Mouse (Mus musculus): Measurements from ENCODE around the gene Gid8.
A peak's percentile ranks its signal among the peaks of the same experiment; 100 is the strongest.

The Gid8 gene

GRCm38 (mm10) chr2:180748904-180749303, 39.0 kb downstream of the Gid8 start:
- DNase-seq (ENCODE audit: low spot score in 2 of 2) = no peak

GRCm38 (mm10) chr2:180754976-180755688, 45.2 kb downstream of the Gid8 start:
- DNase-seq (ENCODE audit: low spot score in 2 of 2) = no peak

GRCm38 (mm10) chr2:180755896-180756295, 46.0 kb downstream of the Gid8 start:
- DNase-seq (ENCODE audit: low spot score in 2 of 2) = peak; percentile 23 to 39

GRCm38 (mm10) chr2:180756786-180757185, 46.9 kb downstream of the Gid8 start:
- DNase-seq (ENCODE audit: low spot score in 2 of 2) = no peak

DNA sequence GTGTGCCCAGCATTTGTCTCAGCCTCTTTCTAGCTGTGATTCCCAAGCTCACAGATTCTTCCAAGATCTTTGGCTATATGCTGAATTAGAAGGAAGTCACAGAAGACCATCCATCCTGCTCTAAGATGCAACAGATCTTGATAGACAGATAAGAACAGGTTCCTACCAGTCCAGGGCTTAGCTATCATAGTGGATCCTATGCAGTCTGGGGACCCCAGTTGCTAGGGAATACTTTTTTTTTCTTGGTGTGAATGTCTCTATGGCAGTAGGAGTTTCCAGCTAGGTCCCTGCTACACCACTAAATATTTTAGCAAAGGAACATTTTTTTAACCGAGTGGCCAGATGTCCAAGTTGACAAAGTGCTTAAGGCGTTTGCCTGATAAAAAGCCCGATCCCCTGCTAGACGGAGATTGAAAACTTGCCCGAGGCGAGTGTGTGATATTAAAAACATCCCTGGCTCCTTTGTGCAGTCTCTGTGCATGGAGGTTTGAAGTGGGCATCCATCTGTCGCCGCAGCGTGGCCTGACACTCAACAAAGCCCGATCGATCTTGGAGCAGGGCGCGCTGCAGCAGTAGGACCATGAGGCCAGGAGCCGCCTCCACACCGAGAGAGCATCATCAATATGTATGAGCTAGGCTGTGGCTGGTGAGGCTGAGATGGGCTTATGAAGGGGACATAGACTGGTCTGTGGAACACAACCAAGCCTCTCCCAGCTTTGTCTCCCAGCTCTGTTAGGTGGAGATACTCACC, 48.8 kb downstream of the Gid8 start:
- no peak for DNase-seq (ENCODE audit: low spot score in 2 of 2)

GRCm38 (mm10) chr2:180764986-180765385, 55.1 kb downstream of the Gid8 start:
- DNase-seq (ENCODE audit: low spot score in 2 of 2) = no peak

GRCm38 (mm10) chr2:180765713-180766112, 55.8 kb downstream of the Gid8 start:
- no peak for DNase-seq (ENCODE audit: low spot score in 2 of 2)
